Mouse (Mus musculus): ENCODE results near the gene Rnd1.

Gene Rnd1

DNA sequence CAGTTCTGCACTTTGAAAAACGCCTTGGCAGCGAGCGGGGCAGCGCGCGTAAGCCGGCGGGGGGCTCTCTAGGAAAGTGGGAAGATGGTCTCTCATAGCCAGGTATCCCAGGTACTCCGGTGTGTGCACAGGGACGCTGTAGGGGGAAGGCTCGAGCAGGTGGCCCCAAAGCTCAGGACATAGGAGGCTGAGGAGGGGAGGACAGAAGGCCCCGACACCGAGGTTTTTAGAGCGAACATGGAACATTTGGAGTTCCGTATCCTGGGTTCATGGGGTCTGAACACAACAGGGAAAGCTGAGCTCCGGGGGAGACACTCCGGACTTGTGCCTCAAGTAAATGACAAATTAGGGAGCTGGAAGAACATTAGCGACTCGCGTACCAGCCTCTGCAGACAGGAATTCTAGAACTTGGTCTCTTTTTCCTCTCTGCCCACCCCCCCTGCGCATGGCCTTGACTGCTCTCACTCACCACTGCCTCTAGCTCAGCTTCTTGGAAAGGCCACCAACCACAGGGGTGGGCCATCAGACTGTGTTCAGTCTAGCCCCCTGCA lies 41.9 kb downstream of the Rnd1 start:
- peak; percentile 52 for DNase-seq

DNA sequence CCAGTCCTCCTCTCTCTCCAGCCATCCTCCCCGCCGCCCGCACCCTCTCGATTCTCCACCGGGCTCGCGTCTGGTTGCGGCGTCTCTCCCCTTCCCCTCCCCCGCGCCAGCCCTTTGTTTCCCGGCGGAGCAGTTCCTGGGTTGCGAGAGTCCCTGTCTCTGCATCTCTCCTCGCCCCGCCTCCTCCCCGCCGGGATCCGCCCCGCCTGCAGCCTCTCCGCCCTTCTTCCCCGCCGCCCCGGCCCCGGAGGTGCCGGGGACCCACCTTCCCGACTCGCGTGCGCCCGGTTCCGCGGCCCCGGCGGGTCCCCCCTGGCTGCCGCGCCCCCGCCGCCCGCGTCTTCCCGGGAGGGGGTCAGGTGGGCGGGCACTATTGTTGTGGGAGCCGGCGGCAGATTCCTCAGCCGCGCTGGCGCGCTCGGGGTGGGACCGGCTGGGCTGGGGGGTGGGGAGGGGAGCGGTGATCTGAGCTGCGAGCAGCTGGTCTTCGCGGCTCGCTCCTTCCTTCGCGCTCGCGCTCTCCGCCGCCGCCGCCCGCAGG lies 42.6 kb downstream of the Rnd1 start:
- peak; percentile 75 for DNase-seq

DNA sequence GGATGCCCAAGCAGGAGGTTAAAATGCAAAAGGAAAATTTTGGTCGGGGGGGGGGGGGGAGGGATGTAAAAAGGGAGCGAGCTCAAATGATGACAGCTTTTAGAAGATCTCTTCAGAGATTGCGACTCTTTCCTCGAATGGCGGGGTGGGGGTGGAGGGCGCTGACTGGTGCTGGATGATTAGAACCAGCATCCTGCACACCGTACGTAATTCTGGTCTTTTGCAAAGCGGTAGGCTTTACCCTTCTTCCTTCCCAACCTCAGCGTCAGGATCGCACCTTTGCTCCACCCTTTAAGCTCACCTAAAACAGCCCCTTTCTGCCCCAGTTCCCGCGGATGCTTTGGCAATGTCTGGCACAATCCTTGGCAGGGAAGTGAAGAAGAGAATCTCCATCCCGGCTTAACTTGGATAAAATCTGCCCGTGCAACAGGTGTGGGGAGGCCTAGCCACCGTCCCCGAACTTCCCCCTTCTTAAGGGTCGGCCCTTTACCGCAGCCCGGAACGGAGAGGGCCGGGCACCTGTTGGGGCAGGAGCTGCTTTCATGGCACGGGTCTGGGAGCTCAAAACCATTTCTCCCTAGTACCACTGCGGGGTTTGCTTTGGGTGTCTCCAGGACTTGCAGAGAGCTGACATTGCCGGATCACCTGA lies 43.3 kb downstream of the Rnd1 start:
- DNase-seq = peak; percentile 56

DNA sequence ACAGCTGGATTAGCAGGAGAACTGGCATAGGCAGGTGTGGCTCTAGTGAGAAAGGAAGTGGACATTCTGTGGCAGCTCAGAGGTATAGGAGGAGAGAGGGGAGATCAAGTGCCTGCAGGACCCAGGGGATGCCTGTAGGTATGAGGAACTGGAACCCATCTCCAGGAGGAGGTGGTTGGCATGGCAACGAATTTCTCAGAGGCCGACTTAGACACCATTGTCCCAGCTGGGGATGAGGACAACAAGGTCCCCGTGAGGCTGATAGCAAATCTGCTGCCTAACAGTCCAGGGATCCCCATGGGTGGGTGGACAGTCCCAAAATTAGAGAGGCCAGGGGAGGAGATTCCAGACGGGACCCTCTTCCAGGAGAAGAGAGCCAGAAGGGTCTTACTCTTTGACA lies 44.3 kb downstream of the Rnd1 start:
- DNase-seq = no peak

DNA sequence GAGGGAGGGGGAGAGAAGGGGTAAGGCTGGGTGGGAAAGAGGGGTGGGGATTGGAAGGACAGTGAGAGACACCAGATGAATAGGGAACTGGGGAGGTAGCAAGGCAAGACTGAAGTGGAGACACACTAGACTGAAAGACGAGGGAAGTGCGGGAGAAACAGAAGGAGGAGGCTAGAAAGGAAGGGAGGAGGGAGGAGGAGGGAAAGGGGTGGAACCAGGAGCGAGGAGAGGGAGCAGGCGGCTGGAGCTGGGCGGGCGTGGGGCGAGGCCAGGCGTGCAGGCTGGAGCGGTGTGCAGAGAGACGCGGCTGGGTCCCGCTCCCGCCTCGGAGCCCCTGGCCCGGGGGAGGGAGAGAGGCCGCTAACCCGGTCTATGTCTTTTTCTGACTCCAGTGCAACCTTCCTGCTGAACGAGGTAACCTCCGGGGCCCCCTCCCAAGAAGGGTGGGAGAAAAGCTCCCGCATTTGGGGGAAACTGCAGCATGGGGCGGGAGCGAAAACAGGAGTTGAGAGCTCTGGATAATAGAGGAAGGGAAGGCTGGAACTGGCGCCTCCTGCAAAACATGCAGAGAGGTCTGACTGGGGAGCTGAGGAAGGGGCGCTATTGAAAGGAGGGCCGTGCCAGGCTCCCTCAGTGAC lies 45.0 kb downstream of the Rnd1 start:
- peak; percentile 56 for DNase-seq

DNA sequence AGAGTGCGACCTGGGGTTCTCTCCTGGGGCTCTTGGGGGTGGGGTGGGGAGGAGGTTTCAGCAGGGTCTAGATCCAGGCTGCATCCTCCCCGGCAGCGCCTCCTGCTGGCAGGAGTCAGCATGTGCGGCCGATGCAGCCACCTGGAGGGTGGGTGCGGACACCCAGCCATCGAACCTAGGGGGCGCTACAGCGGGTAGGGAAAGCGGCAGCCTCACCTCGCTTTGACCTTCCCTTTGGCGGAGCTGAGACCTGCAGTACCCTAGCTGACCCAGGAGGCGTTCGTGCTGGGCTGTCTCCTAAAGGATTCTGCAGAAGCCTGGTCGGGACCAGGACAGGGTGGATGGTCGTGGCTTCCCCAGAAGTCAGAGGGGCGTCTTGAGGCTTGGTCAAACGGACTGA lies 45.8 kb downstream of the Rnd1 start:
- DNase-seq = peak; percentile 72

DNA sequence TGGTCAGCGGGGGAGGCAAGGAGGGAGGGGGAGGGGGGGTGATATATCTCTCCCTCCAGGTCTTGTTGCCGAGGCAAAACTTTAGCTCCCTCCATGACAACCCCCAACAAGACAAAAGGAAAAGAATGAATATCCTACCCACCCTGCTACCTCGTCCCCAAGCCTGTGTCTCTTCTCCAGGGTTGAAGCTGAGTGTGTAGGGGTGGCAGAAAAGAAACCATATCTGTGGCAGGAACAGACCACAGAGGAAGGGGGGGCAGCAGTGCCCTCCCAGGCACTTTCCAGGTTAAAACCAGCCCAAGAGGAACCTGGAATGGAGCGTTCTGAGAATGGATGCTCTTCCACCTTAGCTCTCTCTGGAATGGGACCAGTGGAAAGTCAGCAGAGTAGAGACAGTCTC lies 46.7 kb downstream of the Rnd1 start, which contains the start of gene Cacnb3:
TSS of gene Cacnb3 (plus strand) at position 301 of the 400 bp plus-strand sequence.
- no peak for DNase-seq

DNA sequence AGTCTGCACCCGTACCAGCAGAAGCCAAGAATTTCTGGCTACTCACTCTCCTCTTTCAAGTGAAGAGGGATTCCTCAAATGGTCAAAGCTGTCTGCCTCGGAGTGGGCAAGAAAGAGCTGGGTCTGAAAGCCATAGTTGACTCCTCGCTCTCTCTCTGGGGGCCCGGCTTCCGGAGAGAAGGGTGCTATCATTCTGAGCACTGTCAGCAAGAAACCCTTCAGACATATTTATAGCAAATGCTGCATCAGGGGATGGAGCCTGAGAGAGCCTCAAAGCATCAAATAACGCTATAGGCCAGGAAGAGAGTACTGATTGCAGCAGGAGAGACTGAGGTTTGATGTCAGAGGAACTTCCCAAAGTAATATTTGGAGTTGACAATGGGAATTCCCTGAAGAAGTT lies 47.8 kb downstream of the Rnd1 start:
- no peak for DNase-seq

DNA sequence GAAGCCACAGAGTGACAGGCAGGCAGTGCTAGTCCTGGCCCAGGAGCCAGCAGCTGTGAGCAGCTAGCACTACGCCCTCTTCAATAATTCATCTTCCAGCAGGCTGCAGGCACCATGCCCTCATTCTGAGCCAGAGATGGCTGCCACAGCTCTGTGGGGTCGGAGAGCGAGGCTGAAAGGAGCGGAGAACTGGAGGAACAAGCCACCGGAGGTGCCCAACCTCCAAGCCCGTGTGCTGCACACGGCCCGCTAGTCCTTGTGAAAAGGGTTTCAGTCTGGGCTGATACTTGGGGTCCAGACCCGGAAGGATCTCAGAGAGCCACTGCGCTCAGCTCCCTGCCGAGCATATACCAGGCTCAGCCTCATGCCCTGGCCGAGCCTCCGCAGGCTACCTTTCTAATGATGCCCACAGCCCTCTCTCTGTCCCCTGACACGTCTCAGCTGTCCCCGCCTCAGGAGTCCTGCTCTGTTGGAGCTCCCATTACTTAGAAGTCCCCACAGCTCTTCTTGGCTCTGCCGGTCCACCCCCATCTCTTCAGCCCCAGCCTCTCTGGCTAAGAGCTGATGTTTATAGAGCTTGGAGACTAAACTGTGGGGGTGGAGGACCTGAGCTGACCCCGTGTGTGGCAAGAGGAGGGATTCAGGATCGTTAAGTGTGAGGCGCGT lies 48.5 kb downstream of the Rnd1 start:
- DNase-seq = no peak

DNA sequence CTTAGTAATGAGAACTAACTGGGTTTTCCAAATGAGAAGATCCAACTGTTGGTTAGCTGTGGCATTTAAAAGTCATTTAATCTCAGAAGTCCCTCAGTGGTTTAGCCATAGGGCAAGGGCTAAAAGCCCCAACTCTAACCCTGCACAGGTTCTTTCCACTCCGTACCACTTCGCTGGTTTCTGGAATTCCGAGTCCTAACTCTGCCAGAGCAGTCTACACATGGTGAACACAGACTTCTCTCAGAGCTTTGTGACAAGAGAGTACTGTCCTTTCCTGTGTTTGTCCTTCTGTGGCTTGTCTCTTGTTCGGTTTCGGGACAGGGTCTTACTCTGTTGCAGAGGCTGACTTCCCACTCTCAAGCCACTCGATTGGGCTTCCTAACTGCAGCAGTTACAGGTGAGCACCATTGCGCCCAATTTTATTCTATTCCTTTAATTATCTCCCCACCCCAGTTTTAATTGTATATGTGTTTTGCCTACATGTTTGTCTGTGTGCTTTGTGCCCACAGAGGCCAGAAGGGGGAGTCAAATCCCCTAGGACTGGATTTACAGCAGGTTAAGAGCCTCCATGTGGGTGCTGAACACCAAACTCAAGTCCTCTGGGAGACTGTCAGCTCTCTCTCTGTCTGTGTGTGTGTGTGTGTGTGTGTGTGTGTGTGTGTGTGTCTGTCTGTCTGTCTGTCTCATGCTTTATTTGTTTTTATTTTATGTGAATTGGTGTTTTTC lies 50.6 kb downstream of the Rnd1 start:
- DNase-seq = no peak

DNA sequence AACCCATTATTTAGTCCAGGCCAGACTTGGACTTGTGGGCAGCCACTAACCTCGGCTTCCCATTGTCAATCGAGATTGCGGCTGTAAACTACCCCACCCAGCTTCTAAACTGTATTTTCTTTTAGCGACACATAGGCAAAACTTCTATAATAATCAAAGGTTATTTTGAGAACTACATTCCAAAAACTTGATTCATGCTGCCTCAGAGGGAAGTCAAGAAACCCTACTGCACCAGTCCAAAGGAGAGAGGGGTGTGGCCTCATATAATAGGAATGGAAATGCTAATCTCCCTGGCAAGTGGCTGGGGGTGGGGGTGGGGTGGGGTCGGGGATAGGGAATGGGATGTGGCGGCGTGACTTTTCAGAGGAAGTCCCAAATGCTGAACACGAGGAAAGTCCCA lies 51.2 kb downstream of the Rnd1 start:
- no peak for DNase-seq

DNA sequence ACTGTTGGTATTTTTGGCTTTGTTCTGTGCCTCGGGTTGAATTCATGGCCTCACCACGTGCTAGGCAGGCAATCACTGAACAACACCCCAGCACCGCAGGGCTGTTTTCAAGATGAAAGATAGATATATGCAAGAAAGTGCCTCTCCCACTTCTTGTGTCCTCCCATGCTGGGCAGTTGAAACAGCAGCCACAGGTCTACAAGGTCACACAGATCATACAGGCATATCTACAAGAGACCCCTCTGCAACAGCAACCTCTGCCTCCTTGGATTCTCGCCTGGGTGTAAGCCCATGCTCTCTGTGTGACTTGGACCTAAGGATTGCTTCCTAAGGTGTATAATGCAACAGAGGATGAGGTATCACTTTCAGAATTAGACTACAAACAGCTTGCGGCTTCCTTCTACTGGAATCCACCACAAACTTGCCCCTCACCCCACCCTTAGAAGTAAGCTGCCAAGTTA lies 53.9 kb downstream of the Rnd1 start:
- DNase-seq = no peak

DNA sequence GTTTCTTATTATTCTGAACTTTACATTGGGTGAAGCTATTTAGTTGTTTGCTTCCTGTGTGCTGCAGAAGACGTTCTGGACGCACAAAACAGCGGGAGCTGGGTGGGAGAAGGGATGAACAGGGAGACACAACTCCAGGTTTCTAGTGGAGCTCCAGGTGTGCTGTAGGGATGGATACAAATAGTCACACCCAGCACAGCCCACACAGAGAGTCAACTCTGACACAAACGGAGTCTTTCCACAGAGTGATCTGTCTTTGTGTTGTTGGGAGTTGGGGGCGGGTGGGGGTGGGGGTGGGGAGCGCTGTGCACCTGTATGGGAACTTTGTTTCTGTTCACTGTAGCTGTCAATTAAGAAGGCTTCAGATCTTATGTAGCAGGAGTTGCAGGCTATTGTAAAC lies 54.5 kb downstream of the Rnd1 start:
- DNase-seq = no peak

DNA sequence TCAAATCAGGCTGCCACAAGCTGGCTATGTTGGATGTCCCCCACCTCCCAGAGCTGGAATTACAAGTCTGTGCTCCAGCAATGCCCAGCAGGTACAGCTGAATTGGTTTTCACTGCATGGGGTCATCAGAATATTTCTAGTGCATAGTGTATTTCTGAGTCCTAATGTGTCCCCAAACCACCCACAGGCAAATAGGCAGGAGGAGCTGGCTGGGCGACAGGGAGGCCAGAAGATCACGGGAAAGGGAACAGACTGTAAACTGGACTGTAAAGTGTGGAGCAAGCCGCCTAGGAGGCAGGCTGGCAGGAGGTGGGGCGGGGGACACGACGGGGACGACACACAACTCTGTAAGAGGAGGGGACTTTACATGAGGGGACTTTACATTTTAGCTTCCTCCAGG lies 55.1 kb downstream of the Rnd1 start:
- DNase-seq = no peak

DNA sequence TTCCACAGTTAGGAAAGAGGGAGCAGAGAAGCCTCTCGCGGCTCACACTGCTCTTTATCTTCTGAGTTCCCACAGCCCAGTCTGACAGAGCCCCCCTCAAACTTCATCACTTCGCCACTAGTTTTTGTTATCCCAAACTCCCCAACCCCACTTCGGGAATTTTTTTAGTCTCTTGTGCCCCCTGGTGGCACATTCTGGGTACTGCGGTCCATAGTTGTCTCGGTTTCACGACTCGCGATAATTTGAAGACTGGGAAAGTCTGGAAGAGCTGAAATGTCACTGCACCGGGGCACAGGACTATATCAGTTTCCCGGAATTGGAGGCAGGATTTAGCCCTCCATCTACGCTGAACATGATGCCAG lies 60.1 kb downstream of the Rnd1 start:
- DNase-seq = peak; percentile 76

DNA sequence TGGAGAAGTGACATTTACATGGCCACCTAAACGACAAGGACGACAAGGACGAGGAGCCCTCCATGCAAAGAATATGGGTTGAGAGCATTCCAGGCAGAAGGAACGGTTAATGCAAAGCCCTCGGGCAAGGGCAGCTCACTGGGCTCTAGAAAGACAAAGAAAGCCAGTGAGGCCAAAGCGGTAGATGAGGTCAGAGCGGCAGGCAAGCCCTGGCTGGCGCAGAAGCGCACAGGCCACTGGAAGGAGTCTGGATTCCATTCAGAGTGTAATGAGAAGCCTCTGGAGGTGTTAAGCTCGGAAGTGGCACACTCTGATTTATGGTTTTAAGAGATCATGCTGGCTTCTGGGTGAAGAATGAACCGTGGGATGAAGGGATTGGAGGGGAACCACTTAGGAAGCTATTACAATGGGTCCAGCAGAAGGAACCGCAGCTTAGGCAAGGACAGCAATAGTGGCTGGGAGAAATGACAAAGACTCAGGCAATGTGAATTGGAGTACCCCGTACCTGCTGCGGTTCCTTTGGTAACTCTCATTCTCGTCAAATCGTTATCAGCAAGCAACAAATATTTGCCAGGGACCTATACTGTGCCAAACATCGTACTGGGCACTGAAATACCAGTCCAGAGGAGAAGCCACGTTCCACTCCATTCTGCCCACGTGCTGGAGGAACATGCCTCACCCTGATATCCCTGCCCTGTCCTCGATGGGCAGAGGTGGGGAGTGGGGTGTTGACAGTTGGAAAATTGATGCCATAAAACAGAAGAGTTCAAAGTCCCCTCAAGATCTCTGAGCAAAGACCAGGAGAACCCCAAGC lies 60.7 kb downstream of the Rnd1 start:
- DNase-seq = no peak

DNA sequence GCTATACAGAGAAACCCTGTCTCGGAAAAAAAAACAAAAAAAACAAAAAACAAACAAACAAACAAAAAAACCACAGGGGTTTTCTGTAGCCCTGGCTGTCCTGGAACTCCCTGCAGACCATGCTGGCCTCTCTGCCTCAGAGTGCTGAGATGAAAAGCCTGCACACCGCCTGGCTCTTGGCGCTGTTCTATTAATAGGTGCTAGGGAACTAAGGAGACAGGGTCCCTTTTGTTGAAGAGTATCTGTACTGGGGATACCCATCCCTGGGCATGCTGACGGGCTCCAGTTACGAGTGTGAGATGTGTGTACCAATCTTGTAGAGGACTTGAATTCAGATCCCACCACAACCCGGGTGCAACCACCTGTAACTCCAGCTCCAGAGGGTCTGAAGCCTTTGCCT lies 61.5 kb downstream of the Rnd1 start:
- no peak for DNase-seq

DNA sequence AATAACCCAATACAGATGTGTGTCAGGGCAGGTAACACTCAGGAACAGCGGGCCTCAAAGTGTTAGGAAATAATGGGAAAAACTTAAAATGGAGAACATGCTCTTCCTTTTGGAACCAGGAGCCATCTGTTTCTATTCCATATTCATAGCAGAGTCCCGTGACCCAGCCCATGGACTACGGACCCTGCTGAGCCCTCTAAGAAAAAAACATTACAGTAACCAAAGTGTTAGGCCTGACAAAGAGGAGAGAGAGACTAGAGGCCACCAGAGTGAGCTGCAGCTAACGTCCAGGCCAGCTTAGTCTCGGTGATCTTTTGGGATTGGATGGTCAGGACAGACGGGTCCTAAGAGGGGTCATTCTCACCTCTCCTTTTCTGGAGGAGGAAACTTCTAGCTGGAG lies 62.3 kb downstream of the Rnd1 start:
- DNase-seq = no peak

DNA sequence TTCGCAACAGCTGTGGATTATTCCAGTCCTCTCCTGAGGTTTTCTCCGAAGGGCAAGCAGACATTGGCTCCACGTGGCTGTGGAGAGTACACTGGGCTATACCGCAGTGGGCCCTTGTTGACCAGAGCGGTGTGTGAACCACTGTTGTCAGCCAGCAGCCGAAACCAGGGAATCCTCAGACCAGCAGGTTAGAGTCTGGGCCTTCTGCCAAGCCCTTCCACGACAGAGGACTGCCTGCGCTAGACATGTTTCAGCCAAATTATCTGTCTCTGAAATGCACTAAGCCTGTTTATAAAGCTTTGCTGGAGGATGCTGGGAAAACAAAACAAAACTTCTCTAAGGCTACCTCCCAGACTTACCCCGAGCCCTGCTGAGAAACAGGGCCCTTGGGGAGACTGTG lies 62.7 kb downstream of the Rnd1 start:
- DNase-seq = peak; percentile 46
